Mouse (Mus musculus) myocyte (in vitro differentiated cells): Measurements from ENCODE around the gene Tnfrsf13c.

ENCODE experiments used
- CEBPB ChIP-seq: IDR thresholded peaks from 2 replicates; pipeline ENCODE4 v1.6.1; 2011; ENCODE audit warnings: mild to moderate bottlenecking, moderate library complexity; ENCODE audit not compliant: poor library complexity, insufficient read depth, severe bottlenecking
- E2F4 ChIP-seq: IDR thresholded peaks from one replicate; pipeline ENCODE4 v1.6.1; 2011; ENCODE audit warnings: mild to moderate bottlenecking, control low read depth, moderate library complexity; ENCODE audit not compliant: insufficient read depth
- MAX ChIP-seq: IDR thresholded peaks from one replicate; pipeline ENCODE4 v1.6.1; 2011; ENCODE audit warnings: low read depth, mild to moderate bottlenecking, control low read depth
- MYOG ChIP-seq, 3 experiments: IDR thresholded peaks; one replicate each; pipeline ENCODE4 v1.6.1; 2011; ENCODE audit warnings: control low read depth in 2 of 3, low read depth in 2 of 3, mild to moderate bottlenecking in 2 of 3; ENCODE audit not compliant: insufficient read length in 2 of 3, control insufficient read depth in 1 of 3, insufficient read depth in 1 of 3
- POLR2A ChIP-seq: IDR thresholded peaks from one replicate; pipeline ENCODE4 v1.6.1; 2011; ENCODE audit warnings: low read depth, mild to moderate bottlenecking, control low read depth, moderate library complexity; ENCODE audit not compliant: insufficient read length
- POLR2AphosphoS2 ChIP-seq: IDR thresholded peaks from one replicate; pipeline ENCODE4 v1.6.1; 2011; ENCODE audit warnings: low read depth, control low read depth; ENCODE audit not compliant: insufficient read length
- TCF12 ChIP-seq: IDR thresholded peaks from one replicate; pipeline ENCODE4 v1.6.1; 2011; ENCODE audit warnings: mild to moderate bottlenecking, control low read depth; ENCODE audit not compliant: poor library complexity, insufficient read depth, severe bottlenecking
- TCF3 ChIP-seq: IDR thresholded peaks from one replicate; pipeline ENCODE4 v1.6.1; 2011; ENCODE audit warnings: low read depth, control low read depth; ENCODE audit not compliant: insufficient read length
- USF1 ChIP-seq: IDR thresholded peaks from one replicate; pipeline ENCODE4 v1.6.1; 2011; ENCODE audit warnings: low read depth, mild to moderate bottlenecking, control low read depth, moderate library complexity

DNA sequence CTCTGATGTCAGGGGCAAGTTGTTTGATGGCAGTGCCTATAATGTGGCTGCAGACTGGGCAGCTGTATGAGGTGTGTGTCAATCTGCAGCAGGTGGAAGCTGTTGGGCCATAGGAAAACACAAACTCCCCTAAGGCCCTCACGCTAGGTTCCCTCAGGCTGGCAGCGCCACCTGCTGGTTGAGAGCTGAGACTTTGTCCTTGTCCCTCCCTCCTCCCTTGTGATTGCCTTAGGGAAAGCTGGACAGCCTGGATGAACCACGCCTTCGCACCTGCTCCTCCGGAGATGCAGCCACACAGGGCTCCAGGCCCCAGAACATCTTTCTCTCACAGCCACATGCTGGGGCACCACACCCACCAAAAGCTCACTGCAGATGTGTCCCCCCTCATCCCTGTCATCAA lies 47.0 kb upstream of the Tnfrsf13c start:
- TF ChIP-seq POLR2A: no peak
- TF ChIP-seq USF1: no peak
- no peak for TF ChIP-seq E2F4
- no peak for TF ChIP-seq CEBPB
- no peak for TF ChIP-seq TCF3
- TF ChIP-seq TCF12: no peak
- TF ChIP-seq MAX: no peak
- TF ChIP-seq MYOG (IDR thresholded peaks at IDR 0.05; ENCODE audit: control insufficient read depth in 1 of 3, insufficient read depth in 1 of 3, insufficient read length in 2 of 3, low read depth in 2 of 3): peak in 1 of 3 experiments; percentile 57
- no peak for TF ChIP-seq POLR2AphosphoS2
